Mouse (Mus musculus): Measurements from ENCODE around the gene Strip1. TPM values are rescaled to one million over a fixed set of nuclear protein-coding genes. Genes with fewer than 3 reads are reported as not detected.

Strip1 gene
- total RNA-seq, 1 experiment: 48.9 TPM

DNA sequence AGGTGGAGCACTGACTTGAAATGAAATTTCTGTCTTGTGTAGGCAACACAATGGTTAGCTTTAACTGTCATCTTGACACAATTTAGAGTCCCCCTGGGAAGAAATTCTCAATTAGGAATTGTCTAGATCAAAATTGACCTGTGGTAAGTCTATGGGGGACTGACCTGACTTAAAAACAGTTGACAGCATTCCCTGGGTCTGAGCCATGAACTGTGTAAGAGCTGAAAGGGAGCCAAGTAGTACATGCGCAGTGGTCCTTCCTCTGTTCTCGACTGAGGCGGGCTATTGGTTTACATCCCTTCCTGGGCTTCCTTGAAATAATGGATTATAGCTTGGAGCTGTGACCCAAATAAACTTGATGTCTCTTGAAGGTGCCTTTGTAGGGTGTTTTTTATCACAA, 15.5 kb upstream of the Strip1 start:
- no peak overlapping the region for H3K27ac ChIP-seq (ENCODE audit: insufficient read depth, low read depth, low read length, poor library complexity, severe bottlenecking)
- no peak overlapping the region for H3K4me3 ChIP-seq (ENCODE audit: insufficient read depth in 1 of 2, low read depth in 1 of 2, low read length in 2 of 2, poor library complexity in 1 of 2, severe bottlenecking in 1 of 2)
- H3K9me3 ChIP-seq (ENCODE audit: control insufficient read depth, insufficient read depth, low read depth, low read length): no peaks in the 10 kb centered on the region
- no peaks in the 10 kb centered on the region for H3K36me3 ChIP-seq (ENCODE audit: control insufficient read depth, insufficient read depth, low read length, poor library complexity, severe bottlenecking)
- no peak overlapping the region for H3K9ac ChIP-seq (ENCODE audit: insufficient read depth, low read depth, low read length, poor library complexity, severe bottlenecking)
- DNase-seq (ENCODE audit: low read depth, low spot score): no peak
- in situ Hi-C loops (cut with MboI; ENCODE audit: low sequenced_read_pairs in 2 of 2, unreplicated experiment in 2 of 2): no loop called here
- no peaks in the 10 kb centered on the region for H3K4me1 ChIP-seq (ENCODE audit: control insufficient read depth in 2 of 2, insufficient read depth in 2 of 2, low read length in 2 of 2, poor library complexity in 1 of 2)
- TF ChIP-seq HCFC1 (IDR thresholded peaks at IDR 0.05; ENCODE audit: borderline replicate concordance, insufficient read depth, low read length) (no peak), ZNF384 (IDR thresholded peaks at IDR 0.05; ENCODE audit: low read depth, low read length) (no peak), CHD2 (IDR thresholded peaks at IDR 0.05; ENCODE audit: low read depth, low read length) (no peak), ZC3H11A (IDR thresholded peaks at IDR 0.05; ENCODE audit: borderline replicate concordance, low read depth, low read length) (no peak), MAFK (IDR thresholded peaks at IDR 0.05; ENCODE audit: insufficient read depth, low read depth, low read length) (no peak)

DNA sequence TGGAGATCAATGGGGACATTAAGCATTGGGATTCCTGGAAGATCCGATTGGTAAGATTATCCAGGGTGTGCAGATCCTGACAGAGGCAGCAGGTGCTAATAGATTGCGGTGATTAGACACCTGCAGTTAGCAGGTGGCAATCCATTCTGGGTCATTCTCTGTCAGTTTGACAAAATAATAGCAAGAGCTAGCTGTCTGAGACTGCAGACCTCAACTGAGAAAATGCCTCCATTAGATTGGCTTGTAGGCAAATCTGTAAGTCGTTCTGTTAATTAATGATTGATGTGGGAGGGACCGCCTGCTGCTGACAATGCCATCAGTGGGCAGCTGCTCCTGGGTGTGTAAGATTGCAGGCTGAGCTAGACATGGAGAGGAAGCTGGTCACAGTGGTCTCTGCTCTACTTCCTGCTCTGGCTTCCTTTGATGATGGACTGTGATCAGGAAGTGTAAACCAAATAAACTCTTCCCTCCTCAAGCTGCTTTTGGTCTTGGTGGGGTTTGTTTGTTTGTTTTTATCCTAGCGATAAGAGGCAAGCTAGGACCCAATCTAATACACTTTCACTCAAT, 6.2 kb upstream of the Strip1 start:
- Histone ChIP-seq H3K27ac (ENCODE audit: insufficient read depth, low read depth, low read length, poor library complexity, severe bottlenecking) (no peak overlapping the region), H3K4me1 (ENCODE audit: control insufficient read depth in 2 of 2, insufficient read depth in 2 of 2, low read length in 2 of 2, poor library complexity in 1 of 2) (no peaks in the 10 kb centered on the region), H3K9ac (ENCODE audit: insufficient read depth, low read depth, low read length, poor library complexity, severe bottlenecking) (no peak overlapping the region), H3K9me3 (ENCODE audit: control insufficient read depth, insufficient read depth, low read depth, low read length) (no peaks in the 10 kb centered on the region), H3K36me3 (ENCODE audit: control insufficient read depth, insufficient read depth, low read length, poor library complexity, severe bottlenecking) (no peaks in the 10 kb centered on the region), H3K4me3 (ENCODE audit: insufficient read depth in 1 of 2, low read depth in 1 of 2, low read length in 2 of 2, poor library complexity in 1 of 2, severe bottlenecking in 1 of 2) (no peak overlapping the region)
- DNase-seq (ENCODE audit: low read depth, low spot score): no peak
- in situ Hi-C loops (cut with MboI; ENCODE audit: low sequenced_read_pairs in 2 of 2, unreplicated experiment in 2 of 2): no loop called here
- TF ChIP-seq CHD2 (IDR thresholded peaks at IDR 0.05; ENCODE audit: low read depth, low read length): no peak
- no peak for TF ChIP-seq ZNF384 (IDR thresholded peaks at IDR 0.05; ENCODE audit: low read depth, low read length)
- no peak for TF ChIP-seq ZC3H11A (IDR thresholded peaks at IDR 0.05; ENCODE audit: borderline replicate concordance, low read depth, low read length)
- no peak for TF ChIP-seq MAFK (IDR thresholded peaks at IDR 0.05; ENCODE audit: insufficient read depth, low read depth, low read length)
- TF ChIP-seq HCFC1 (IDR thresholded peaks at IDR 0.05; ENCODE audit: borderline replicate concordance, insufficient read depth, low read length): no peak

DNA sequence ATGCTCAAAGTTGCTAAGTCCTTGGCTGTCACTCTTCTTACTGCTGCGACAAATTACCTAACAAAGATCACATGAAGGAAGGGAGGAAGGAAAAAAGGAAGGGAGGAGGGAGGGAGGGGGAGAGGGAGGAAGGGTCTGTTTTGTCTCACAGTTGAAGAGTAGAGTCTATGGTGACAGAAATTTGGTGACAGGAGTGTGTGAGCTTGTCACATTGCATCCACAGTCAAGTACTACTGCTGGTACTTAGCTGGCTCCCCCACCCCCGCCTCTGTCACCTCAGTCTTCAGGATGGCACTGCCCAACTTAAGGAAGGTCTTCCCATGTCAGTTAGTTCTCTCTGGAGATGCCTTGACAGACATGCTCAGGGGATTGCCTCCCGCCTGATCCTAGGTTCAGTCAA, 4.7 kb upstream of the Strip1 start:
- no peak for TF ChIP-seq HCFC1 (IDR thresholded peaks at IDR 0.05; ENCODE audit: borderline replicate concordance, insufficient read depth, low read length)
- no peak for TF ChIP-seq CHD2 (IDR thresholded peaks at IDR 0.05; ENCODE audit: low read depth, low read length)
- TF ChIP-seq ZC3H11A (IDR thresholded peaks at IDR 0.05; ENCODE audit: borderline replicate concordance, low read depth, low read length): no peak
- TF ChIP-seq MAFK (IDR thresholded peaks at IDR 0.05; ENCODE audit: insufficient read depth, low read depth, low read length): no peak
- no peak for TF ChIP-seq ZNF384 (IDR thresholded peaks at IDR 0.05; ENCODE audit: low read depth, low read length)
- H3K9ac ChIP-seq (ENCODE audit: insufficient read depth, low read depth, low read length, poor library complexity, severe bottlenecking): no peak overlapping the region
- H3K4me1 ChIP-seq (ENCODE audit: control insufficient read depth in 2 of 2, insufficient read depth in 2 of 2, low read length in 2 of 2, poor library complexity in 1 of 2): no peaks in the 10 kb centered on the region
- H3K4me3 ChIP-seq (ENCODE audit: insufficient read depth in 1 of 2, low read depth in 1 of 2, low read length in 2 of 2, poor library complexity in 1 of 2, severe bottlenecking in 1 of 2): no peak overlapping the region
- H3K27ac ChIP-seq (ENCODE audit: insufficient read depth, low read depth, low read length, poor library complexity, severe bottlenecking): no peak overlapping the region
- in situ Hi-C loops (cut with MboI; ENCODE audit: low sequenced_read_pairs in 2 of 2, unreplicated experiment in 2 of 2): no loop called here
- DNase-seq (ENCODE audit: low read depth, low spot score): no peak
- no peaks in the 10 kb centered on the region for H3K36me3 ChIP-seq (ENCODE audit: control insufficient read depth, insufficient read depth, low read length, poor library complexity, severe bottlenecking)
- no peaks in the 10 kb centered on the region for H3K9me3 ChIP-seq (ENCODE audit: control insufficient read depth, insufficient read depth, low read depth, low read length)

DNA sequence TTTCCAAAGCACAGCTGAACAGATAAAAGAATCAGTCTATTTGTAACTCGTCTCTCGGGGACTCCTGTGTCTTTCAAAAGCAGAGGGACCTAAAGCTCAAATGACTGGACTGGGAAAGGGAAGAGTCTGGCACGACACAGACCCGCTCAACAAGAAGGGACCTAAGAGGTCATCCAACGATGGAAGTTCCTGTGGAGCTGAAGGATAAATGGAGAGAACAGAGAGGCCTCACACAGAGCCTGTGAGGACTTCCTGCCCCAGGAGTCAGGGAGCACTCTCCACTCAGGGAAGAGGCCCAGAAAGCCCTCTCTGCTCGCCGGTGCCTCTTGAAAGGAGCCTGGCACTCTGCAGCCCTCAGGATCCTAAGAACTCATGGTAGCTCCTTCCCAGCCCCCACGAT, 4.3 kb upstream of the Strip1 start:
- Histone ChIP-seq H3K4me3 (ENCODE audit: insufficient read depth in 1 of 2, low read depth in 1 of 2, low read length in 2 of 2, poor library complexity in 1 of 2, severe bottlenecking in 1 of 2) (no peak overlapping the region), H3K4me1 (ENCODE audit: control insufficient read depth in 2 of 2, insufficient read depth in 2 of 2, low read length in 2 of 2, poor library complexity in 1 of 2) (no peaks in the 10 kb centered on the region), H3K9ac (ENCODE audit: insufficient read depth, low read depth, low read length, poor library complexity, severe bottlenecking) (no peak overlapping the region), H3K9me3 (ENCODE audit: control insufficient read depth, insufficient read depth, low read depth, low read length) (no peaks in the 10 kb centered on the region), H3K27ac (ENCODE audit: insufficient read depth, low read depth, low read length, poor library complexity, severe bottlenecking) (no peak overlapping the region), H3K36me3 (ENCODE audit: control insufficient read depth, insufficient read depth, low read length, poor library complexity, severe bottlenecking) (no peaks in the 10 kb centered on the region)
- in situ Hi-C loops (cut with MboI; ENCODE audit: low sequenced_read_pairs in 2 of 2, unreplicated experiment in 2 of 2): no loop called here
- no peak for DNase-seq (ENCODE audit: low read depth, low spot score)
- TF ChIP-seq MAFK (IDR thresholded peaks at IDR 0.05; ENCODE audit: insufficient read depth, low read depth, low read length): no peak
- no peak for TF ChIP-seq CHD2 (IDR thresholded peaks at IDR 0.05; ENCODE audit: low read depth, low read length)
- no peak for TF ChIP-seq ZNF384 (IDR thresholded peaks at IDR 0.05; ENCODE audit: low read depth, low read length)
- TF ChIP-seq ZC3H11A (IDR thresholded peaks at IDR 0.05; ENCODE audit: borderline replicate concordance, low read depth, low read length): no peak
- TF ChIP-seq HCFC1 (IDR thresholded peaks at IDR 0.05; ENCODE audit: borderline replicate concordance, insufficient read depth, low read length): no peak

DNA sequence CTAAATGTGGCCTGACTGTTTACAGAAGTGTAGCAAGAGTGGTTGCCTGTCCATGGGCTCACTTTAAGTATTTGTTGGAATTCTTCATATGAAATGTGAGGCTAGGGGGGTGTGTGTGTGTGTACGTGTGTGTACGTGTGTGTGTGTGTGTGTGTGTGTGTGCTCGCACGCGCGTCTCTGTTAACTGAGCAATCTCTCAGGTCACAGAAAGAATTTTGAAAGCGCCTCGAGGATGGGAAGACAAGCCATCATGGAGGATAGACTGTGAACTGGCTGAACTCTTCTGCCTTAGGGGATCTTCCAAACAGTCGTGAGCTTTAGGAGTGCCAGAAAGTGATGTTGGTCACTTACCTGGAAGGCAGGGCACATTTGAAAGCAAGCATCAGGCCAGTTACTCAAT, 2.4 kb upstream of the Strip1 start:
- Histone ChIP-seq H3K4me1 (ENCODE audit: control insufficient read depth in 2 of 2, insufficient read depth in 2 of 2, low read length in 2 of 2, poor library complexity in 1 of 2) (no peaks in the 10 kb centered on the region), H3K36me3 (ENCODE audit: control insufficient read depth, insufficient read depth, low read length, poor library complexity, severe bottlenecking) (no peaks in the 10 kb centered on the region), H3K9ac (ENCODE audit: insufficient read depth, low read depth, low read length, poor library complexity, severe bottlenecking) (no peak overlapping the region), H3K9me3 (ENCODE audit: control insufficient read depth, insufficient read depth, low read depth, low read length) (no peaks in the 10 kb centered on the region), H3K27ac (ENCODE audit: insufficient read depth, low read depth, low read length, poor library complexity, severe bottlenecking) (no peak overlapping the region), H3K4me3 (ENCODE audit: insufficient read depth in 1 of 2, low read depth in 1 of 2, low read length in 2 of 2, poor library complexity in 1 of 2, severe bottlenecking in 1 of 2) (no peak overlapping the region)
- in situ Hi-C loops (cut with MboI; ENCODE audit: low sequenced_read_pairs in 2 of 2, unreplicated experiment in 2 of 2): no loop called here
- no peak for TF ChIP-seq MAFK (IDR thresholded peaks at IDR 0.05; ENCODE audit: insufficient read depth, low read depth, low read length)
- no peak for TF ChIP-seq HCFC1 (IDR thresholded peaks at IDR 0.05; ENCODE audit: borderline replicate concordance, insufficient read depth, low read length)
- TF ChIP-seq ZC3H11A (IDR thresholded peaks at IDR 0.05; ENCODE audit: borderline replicate concordance, low read depth, low read length): no peak
- no peak for TF ChIP-seq CHD2 (IDR thresholded peaks at IDR 0.05; ENCODE audit: low read depth, low read length)
- no peak for TF ChIP-seq ZNF384 (IDR thresholded peaks at IDR 0.05; ENCODE audit: low read depth, low read length)
- no peak for DNase-seq (ENCODE audit: low read depth, low spot score)
